In the genomic region with DNA sequence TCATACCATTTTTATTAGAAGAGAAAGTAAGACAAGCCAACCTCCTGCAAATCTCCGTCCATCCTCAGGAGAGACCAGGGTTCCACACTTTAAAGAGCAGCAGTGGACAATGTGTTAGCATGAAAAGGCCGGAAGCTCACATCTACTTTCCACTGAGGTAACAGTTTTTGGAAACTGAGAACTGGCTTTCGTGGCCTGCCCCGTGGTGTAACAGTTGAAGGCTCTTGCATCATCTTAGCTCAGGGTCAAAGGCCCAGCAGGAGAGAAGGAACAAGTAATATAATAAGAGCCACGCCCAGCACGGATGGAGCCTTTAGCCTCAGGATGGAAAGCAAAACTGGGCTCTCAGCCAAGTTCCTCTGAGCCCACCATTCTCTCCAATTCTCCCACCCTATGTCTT, we compare ENCODE assay signal across 10 mouse cellular contexts. TPM values are rescaled to one million over a fixed set of nuclear protein-coding genes. Genes with fewer than 3 reads are reported as not detected.
DNase-seq lines count a peak whose midpoint lies in the region; ATAC-seq and TF ChIP-seq lines count a peak whose summit lies in the region.
"Had no signal": no experiment of that assay in that cellular context is flagged by ENCODE, and none has a peak within 500 bp of the region (broad histone marks: within the 10 kb centered on the region; RNA-seq: fewer than 3 reads in every experiment).

No protein-coding gene starts in this region.

- intact Hi-C loops in heart, postnatal 10 days (cut with DNase I), result no loop called here
- intact Hi-C loops in gastrocnemius, postnatal 36 days (cut with DNase I), result no loop called here

- no peak for ATAC-seq in heart, embryonic 13.5 days (ENCODE audit: extremely low read depth, insufficient number of reproducible peaks, low FRiP score, low TSS enrichment)

- TF ChIP-seq POLR2A in bone marrow macrophage, adult 2 months (IDR thresholded peaks at IDR 0.05; ENCODE audit: borderline replicate concordance, low read depth, low read length), result no peak

- H3K4me3 ChIP-seq in heart, embryonic 13.5 days, result no peak overlapping the region
- H3K4me3 ChIP-seq in E14TG2a.4 (replicated peaks; ENCODE audit: low read length), result peak overlapping the region; percentile 37; the same call in 1 of the 2 replicates
- no peak overlapping the region for H3K4me3 ChIP-seq in bone marrow macrophage, adult 2 months (ENCODE audit: insufficient read depth, low read length)
- H3K4me3 ChIP-seq: midbrain, embryonic 12.5 days had no signal

- peaks cover 8% of the 10 kb centered on the region; the same call in 1 of the 2 replicates for H3K36me3 ChIP-seq in heart, embryonic 13.5 days
- H3K36me3 ChIP-seq in E14TG2a.4 (ENCODE audit: insufficient read depth, low read length), result peaks cover 100% of the 10 kb centered on the region
- H3K36me3 ChIP-seq: midbrain, embryonic 12.5 days had no signal

- 0 out of 2 replicates have a peak overlapping the region, but pooled peaks have one; percentile 39 for H3K4me2 ChIP-seq in heart, embryonic 13.5 days
- H3K4me2 ChIP-seq: midbrain, embryonic 12.5 days had no signal

- no peak for DNase-seq in heart, postnatal 10 days
- peak; percentile 75 for DNase-seq in lung, postnatal 36 days
- no peak for DNase-seq in right cerebral cortex, adult 18-20 months
- DNase-seq in gastrocnemius, postnatal 36 days, result no peak
- no peak for DNase-seq in urinary bladder, postnatal 10 days (ENCODE audit: low spot score)
- DNase-seq: layer of hippocampus, postnatal 36 days had no signal

- H3K9me3 ChIP-seq in heart, embryonic 13.5 days, result no peaks in the 10 kb centered on the region
- H3K9me3 ChIP-seq in E14TG2a.4 (ENCODE audit: low read length), result peaks cover 39% of the 10 kb centered on the region
- H3K9me3 ChIP-seq: midbrain, embryonic 12.5 days had no signal

- peak overlapping the region; percentile 57 for H3K9ac ChIP-seq in heart, embryonic 13.5 days
- H3K9ac ChIP-seq: midbrain, embryonic 12.5 days had no signal

- H3K27ac ChIP-seq in heart, embryonic 13.5 days (replicated peaks), result peak overlapping the region; percentile 94
- peak overlapping the region; percentile 30 for H3K27ac ChIP-seq in bone marrow macrophage, adult 2 months (ENCODE audit: insufficient read depth, low read depth, low read length)
- H3K27ac ChIP-seq: midbrain, embryonic 12.5 days had no signal

- H3K4me1 ChIP-seq in heart, embryonic 13.5 days, result peaks cover 83% of the 10 kb centered on the region
- H3K4me1 ChIP-seq in E14TG2a.4 (replicated peaks; ENCODE audit: low read depth, low read length), result peaks cover 84% of the 10 kb centered on the region
- H3K4me1 ChIP-seq in bone marrow macrophage, adult 2 months (ENCODE audit: control insufficient read depth, insufficient read depth, low read length), result peaks cover 81% of the 10 kb centered on the region

- WGBS in heart, embryonic 13.5 days, result 51% methylated on average over 6 of the region's 6 CpGs

- no peaks in the 10 kb centered on the region for H3K27me3 ChIP-seq in heart, embryonic 13.5 days (replicated peaks)
- H3K27me3 ChIP-seq in E14TG2a.4 (ENCODE audit: insufficient read depth, low read length), result no peaks in the 10 kb centered on the region
- H3K27me3 ChIP-seq: midbrain, embryonic 12.5 days had no signal

- TF ChIP-seq CTCF in E14TG2a.4 (conservative IDR thresholded peaks at IDR 0.05; ENCODE audit: low read length), result no peak
- no peak for TF ChIP-seq CTCF in bone marrow macrophage, adult 2 months (IDR thresholded peaks at IDR 0.05; ENCODE audit: low read depth, low read length)

RNA-seq across cellular contexts. Expression of a gene that starts 12.1 kb away (rescaled TPM):
- polyA plus RNA-seq in heart, embryonic 13.5 days (2015; fragmentation: Nextera tagmentation; extraction: Ambion mirVana), result 170 and 188 TPM in 2 replicates
- total RNA-seq in heart, postnatal 10 days (2021), result 10 to 100 TPM; 67.3 to 78.2 TPM
- polyA plus RNA-seq in bone marrow macrophage, adult 2 months (2012; ENCODE audit: insufficient read depth, insufficient read length, missing spikeins), result 35.8 and 49.3 TPM in 2 replicates
- 1 to 10 TPM; 3.5 to 5.4 TPM for total RNA-seq in gastrocnemius, postnatal 36 days (2021)

Comparison
In these comparisons a context has a peak if more than half of its experiments do, and no peak if none do; other contexts are left out.
1. RNA of a gene that starts 12.1 kb away (total RNA-seq): 67.3 to 78.2 TPM in heart, postnatal 10 days; 3.5 to 5.4 TPM in gastrocnemius, postnatal 36 days; every median in the first group is over 10 times any median in the second.